Mouse (Mus musculus): ENCODE results near the gene Wdfy1. TPM values are rescaled to one million over a fixed set of nuclear protein-coding genes. Genes with fewer than 3 reads are reported as not detected.
A peak's percentile ranks its signal among the peaks of the same experiment; 100 is the strongest.

The Wdfy1 gene
- polyA plus RNA-seq, 1 experiment from 2014 or later = 106 TPM

GRCm38 (mm10) chr1:79802858-79803427 lies 27.0 kb upstream of the Wdfy1 start:
- H3K9me3 ChIP-seq (ENCODE audit: control insufficient read depth, low read length) = no peaks in the 10 kb centered on the region
- no peaks in the 10 kb centered on the region; the same call in 1 of the 2 replicates for H3K36me3 ChIP-seq (replicated peaks; ENCODE audit: control insufficient read depth, insufficient read depth)
- H3K9ac ChIP-seq = no peak overlapping the region
- 59% methylated on average over 11 of the region's 11 CpGs for WGBS
- no peak overlapping the region for H3K4me3 ChIP-seq (replicated peaks; ENCODE audit: low read length)
- DNase-seq (ENCODE audit: low spot score) (no peak), ATAC-seq (ENCODE audit: low FRiP score) (peak; percentile 70)
- H3K27ac ChIP-seq = no peak overlapping the region
- no peaks in the 10 kb centered on the region for H3K4me1 ChIP-seq (replicated peaks; ENCODE audit: control insufficient read depth, insufficient read depth, low read length)
- H3K4me2 ChIP-seq (replicated peaks) = no peak overlapping the region
- H3K27me3 ChIP-seq (ENCODE audit: control insufficient read depth, insufficient read depth, low read length) = no peaks in the 10 kb centered on the region

GRCm38 (mm10) chr1:79797084-79797483 lies 21.1 kb upstream of the Wdfy1 start:
- Histone ChIP-seq H3K27ac (no peak overlapping the region), H3K4me2 (replicated peaks) (no peak overlapping the region), H3K4me3 (replicated peaks; ENCODE audit: low read length) (no peak overlapping the region), H3K4me1 (replicated peaks; ENCODE audit: control insufficient read depth, insufficient read depth, low read length) (no peaks in the 10 kb centered on the region), H3K9me3 (ENCODE audit: control insufficient read depth, low read length) (no peaks in the 10 kb centered on the region), H3K36me3 (replicated peaks; ENCODE audit: control insufficient read depth, insufficient read depth) (0 out of 2 replicates have a peak, but pooled peaks cover 3% of the 10 kb centered on the region), H3K27me3 (ENCODE audit: control insufficient read depth, insufficient read depth, low read length) (no peaks in the 10 kb centered on the region), H3K9ac (no peak overlapping the region)
- 79% methylated on average over 3 of the region's 3 CpGs for WGBS
- DNase-seq (ENCODE audit: low spot score) (no peak), ATAC-seq (ENCODE audit: low FRiP score) (no peak)

GRCm38 (mm10) chr1:79786267-79786927 lies 10.5 kb upstream of the Wdfy1 start:
- DNase-seq (ENCODE audit: low spot score) = peak; percentile 76
- no peak overlapping the region for H3K4me2 ChIP-seq (replicated peaks)
- peaks cover 19% of the 10 kb centered on the region for H3K36me3 ChIP-seq (replicated peaks; ENCODE audit: control insufficient read depth, insufficient read depth)
- H3K4me1 ChIP-seq (replicated peaks; ENCODE audit: control insufficient read depth, insufficient read depth, low read length) = no peaks in the 10 kb centered on the region
- ATAC-seq (ENCODE audit: low FRiP score) = peak; percentile 91
- H3K4me3 ChIP-seq (replicated peaks; ENCODE audit: low read length) = no peak overlapping the region
- H3K27ac ChIP-seq = no peak overlapping the region
- H3K27me3 ChIP-seq (ENCODE audit: control insufficient read depth, insufficient read depth, low read length) = no peaks in the 10 kb centered on the region
- 70% methylated on average over 7 of the region's 7 CpGs for WGBS
- no peaks in the 10 kb centered on the region for H3K9me3 ChIP-seq (ENCODE audit: control insufficient read depth, low read length)
- H3K9ac ChIP-seq = no peak overlapping the region

- Histone ChIP-seq H3K27ac (no peak overlapping the region), H3K9me3 (ENCODE audit: control insufficient read depth, low read length) (no peaks in the 10 kb centered on the region), H3K9ac (no peak overlapping the region), H3K36me3 (replicated peaks; ENCODE audit: control insufficient read depth, insufficient read depth) (peaks cover 58% of the 10 kb centered on the region), H3K4me3 (replicated peaks; ENCODE audit: low read length) (no peak overlapping the region), H3K4me1 (replicated peaks; ENCODE audit: control insufficient read depth, insufficient read depth, low read length) (no peaks in the 10 kb centered on the region), H3K4me2 (replicated peaks) (no peak overlapping the region), H3K27me3 (ENCODE audit: control insufficient read depth, insufficient read depth, low read length) (no peaks in the 10 kb centered on the region)
- WGBS = 78% methylated on average over 3 of the region's 3 CpGs
- ATAC-seq (ENCODE audit: low FRiP score) = 0 out of 2 replicates have a peak, but pooled peaks have one; percentile 25
- no peak for DNase-seq (ENCODE audit: low spot score)
Measured at GRCm38 (mm10) chr1:79782433-79782832, 6.5 kb upstream of the Wdfy1 start.

- H3K27ac ChIP-seq = no peak overlapping the region
- H3K4me1 ChIP-seq (replicated peaks; ENCODE audit: control insufficient read depth, insufficient read depth, low read length) = peaks cover 5% of the 10 kb centered on the region; the same call in 1 of the 2 replicates
- H3K27me3 ChIP-seq (ENCODE audit: control insufficient read depth, insufficient read depth, low read length) = no peaks in the 10 kb centered on the region
- 91% methylated on average over 11 of the region's 11 CpGs for WGBS
- H3K9me3 ChIP-seq (ENCODE audit: control insufficient read depth, low read length) = no peaks in the 10 kb centered on the region
- no peak overlapping the region for H3K4me2 ChIP-seq (replicated peaks)
- H3K9ac ChIP-seq = no peak overlapping the region
- no peak for ATAC-seq (ENCODE audit: low FRiP score)
- peaks cover 54% of the 10 kb centered on the region for H3K36me3 ChIP-seq (replicated peaks; ENCODE audit: control insufficient read depth, insufficient read depth)
- H3K4me3 ChIP-seq (replicated peaks; ENCODE audit: low read length) = no peak overlapping the region
- DNase-seq (ENCODE audit: low spot score) = no peak
Measured at GRCm38 (mm10) chr1:79778011-79778410, 2.1 kb upstream of the Wdfy1 start.

- WGBS = 76% methylated on average over 4 of the region's 4 CpGs
- Histone ChIP-seq H3K36me3 (replicated peaks; ENCODE audit: control insufficient read depth, insufficient read depth) (peaks cover 18% of the 10 kb centered on the region), H3K27ac (no peak overlapping the region), H3K4me2 (replicated peaks) (no peak overlapping the region), H3K9ac (no peak overlapping the region), H3K9me3 (ENCODE audit: control insufficient read depth, low read length) (no peaks in the 10 kb centered on the region), H3K27me3 (ENCODE audit: control insufficient read depth, insufficient read depth, low read length) (no peaks in the 10 kb centered on the region), H3K4me3 (replicated peaks; ENCODE audit: low read length) (no peak overlapping the region), H3K4me1 (replicated peaks; ENCODE audit: control insufficient read depth, insufficient read depth, low read length) (peaks cover 5% of the 10 kb centered on the region; the same call in 1 of the 2 replicates)
- DNase-seq (ENCODE audit: low spot score) (no peak), ATAC-seq (ENCODE audit: low FRiP score) (no peak)
Measured at GRCm38 (mm10) chr1:79774164-79774780, 1.7 kb downstream of the Wdfy1 start.

- Histone ChIP-seq H3K9ac (no peak overlapping the region), H3K27ac (no peak overlapping the region), H3K36me3 (replicated peaks; ENCODE audit: control insufficient read depth, insufficient read depth) (no peaks in the 10 kb centered on the region), H3K4me1 (replicated peaks; ENCODE audit: control insufficient read depth, insufficient read depth, low read length) (no peaks in the 10 kb centered on the region), H3K9me3 (ENCODE audit: control insufficient read depth, low read length) (no peaks in the 10 kb centered on the region), H3K4me2 (replicated peaks) (no peak overlapping the region), H3K4me3 (replicated peaks; ENCODE audit: low read length) (no peak overlapping the region), H3K27me3 (ENCODE audit: control insufficient read depth, insufficient read depth, low read length) (no peaks in the 10 kb centered on the region)
- DNase-seq (ENCODE audit: low spot score) (no peak), ATAC-seq (ENCODE audit: low FRiP score) (no peak)
- WGBS = 84% methylated on average over 1 of the region's 1 CpGs
Measured at GRCm38 (mm10) chr1:79768231-79768630, 7.7 kb downstream of the Wdfy1 start.

GRCm38 (mm10) chr1:79764483-79764882 lies 11.5 kb downstream of the Wdfy1 start:
- ATAC-seq (ENCODE audit: low FRiP score) (no peak), DNase-seq (ENCODE audit: low spot score) (no peak)
- no peaks in the 10 kb centered on the region for H3K9me3 ChIP-seq (ENCODE audit: control insufficient read depth, low read length)
- H3K27ac ChIP-seq = no peak overlapping the region
- no peaks in the 10 kb centered on the region for H3K36me3 ChIP-seq (replicated peaks; ENCODE audit: control insufficient read depth, insufficient read depth)
- no peak overlapping the region for H3K4me2 ChIP-seq (replicated peaks)
- peaks cover 12% of the 10 kb centered on the region for H3K4me1 ChIP-seq (replicated peaks; ENCODE audit: control insufficient read depth, insufficient read depth, low read length)
- WGBS = 100% methylated on average over 1 of the region's 1 CpGs
- H3K27me3 ChIP-seq (ENCODE audit: control insufficient read depth, insufficient read depth, low read length) = no peaks in the 10 kb centered on the region
- no peak overlapping the region for H3K9ac ChIP-seq
- no peak overlapping the region for H3K4me3 ChIP-seq (replicated peaks; ENCODE audit: low read length)

GRCm38 (mm10) chr1:79764031-79764430 lies 11.9 kb downstream of the Wdfy1 start:
- Histone ChIP-seq H3K27ac (no peak overlapping the region), H3K36me3 (replicated peaks; ENCODE audit: control insufficient read depth, insufficient read depth) (no peaks in the 10 kb centered on the region), H3K9me3 (ENCODE audit: control insufficient read depth, low read length) (no peaks in the 10 kb centered on the region), H3K9ac (no peak overlapping the region), H3K4me2 (replicated peaks) (no peak overlapping the region), H3K27me3 (ENCODE audit: control insufficient read depth, insufficient read depth, low read length) (no peaks in the 10 kb centered on the region), H3K4me1 (replicated peaks; ENCODE audit: control insufficient read depth, insufficient read depth, low read length) (peaks cover 16% of the 10 kb centered on the region), H3K4me3 (replicated peaks; ENCODE audit: low read length) (no peak overlapping the region)
- DNase-seq (ENCODE audit: low spot score) (no peak), ATAC-seq (ENCODE audit: low FRiP score) (no peak)
- 86% methylated on average over 2 of the region's 2 CpGs for WGBS

All from hindbrain, embryonic 14.5 days (tissue).